Mouse (Mus musculus) brain, embryonic 14.5 days (tissue): Measurements from ENCODE around the gene Frem2.

ENCODE experiments used
- CTCF ChIP-seq: fragments of 200-500 bp; IDR thresholded peaks from 2 replicates; pipeline ENCODE4 v1.5.1; 2012; ENCODE audit warnings: inconsistent platforms, mild to moderate bottlenecking, moderate library complexity, borderline replicate concordance; ENCODE audit not compliant: insufficient read depth, insufficient read length; ENCODE audit errors: extremely low read depth
- POLR2A ChIP-seq: fragments of 200-500 bp; IDR thresholded peaks from 2 replicates; pipeline ENCODE4 v1.6.1; 2012; ENCODE audit warnings: mild to moderate bottlenecking, inconsistent platforms, borderline replicate concordance; ENCODE audit not compliant: poor library complexity, insufficient read depth, insufficient read length, severe bottlenecking; ENCODE audit errors: extremely low read depth

DNA sequence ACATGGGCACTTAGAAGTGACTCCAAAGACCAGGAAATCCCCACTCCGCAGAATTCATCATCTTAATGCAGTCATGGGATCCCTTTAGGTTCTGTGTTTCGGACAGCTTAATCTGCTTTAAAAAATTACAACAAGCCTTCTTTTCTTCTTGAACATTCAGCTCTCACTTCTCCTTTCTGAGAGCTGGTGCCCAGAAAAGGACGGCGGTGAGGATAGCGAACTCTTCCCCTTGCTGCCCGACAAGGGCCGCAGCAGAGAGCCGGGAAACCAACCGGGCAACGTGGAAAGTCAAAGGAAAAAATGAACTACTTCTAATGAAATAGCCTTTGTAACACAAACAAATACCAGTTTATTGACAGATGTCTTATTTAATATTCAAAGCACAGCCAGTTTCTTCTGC, 134.4 kb downstream of the Frem2 start:
- no peak for TF ChIP-seq POLR2A
- no peak for TF ChIP-seq CTCF
